Mouse (Mus musculus) embryo, embryonic 9.5 days (tissue): Measurements from ENCODE around the gene Tyms.

Experiments
- DNase-seq: peaks from one replicate; pipeline ENCODE4 v3.0.0-alpha.2; 2017; ENCODE audit errors: extremely low spot score

Gene Tyms

GRCm38 (mm10) chr5:30072825-30073821, at the start of gene Tyms:
Gene Tyms (minus strand): TSS chr5:30073617.
- DNase-seq: peak; percentile 89

GRCm38 (mm10) chr5:30122481-30122880, 49.1 kb upstream of the Tyms start:
- DNase-seq: no peak

GRCm38 (mm10) chr5:30120106-30120505, 46.7 kb upstream of the Tyms start:
- no peak for DNase-seq

GRCm38 (mm10) chr5:30119163-30119562, 45.7 kb upstream of the Tyms start:
- no peak for DNase-seq

GRCm38 (mm10) chr5:30118018-30118417, 44.6 kb upstream of the Tyms start:
- DNase-seq: no peak

- no peak for DNase-seq
Observed at GRCm38 (mm10) chr5:30115718-30116117, 42.3 kb upstream of the Tyms start.

GRCm38 (mm10) chr5:30114761-30115140, 41.3 kb upstream of the Tyms start:
- peak; percentile 29 for DNase-seq

GRCm38 (mm10) chr5:30113881-30114760, 40.7 kb upstream of the Tyms start:
- peak; percentile 85 for DNase-seq

GRCm38 (mm10) chr5:30112533-30113068, 39.2 kb upstream of the Tyms start:
- DNase-seq: no peak

GRCm38 (mm10) chr5:30111771-30112170, 38.4 kb upstream of the Tyms start:
- no peak for DNase-seq

GRCm38 (mm10) chr5:30111126-30111525, 37.7 kb upstream of the Tyms start:
- peak; percentile 81 for DNase-seq

GRCm38 (mm10) chr5:30110371-30111060, 37.1 kb upstream of the Tyms start:
- peak; percentile 43 for DNase-seq

- DNase-seq: no peak
Observed at GRCm38 (mm10) chr5:30109899-30110298, 36.5 kb upstream of the Tyms start.

GRCm38 (mm10) chr5:30108233-30108632, 34.8 kb upstream of the Tyms start:
- no peak for DNase-seq

GRCm38 (mm10) chr5:30107611-30108041, 34.2 kb upstream of the Tyms start:
- peak; percentile 60 for DNase-seq

- DNase-seq: no peak
Observed at GRCm38 (mm10) chr5:30107186-30107585, 33.8 kb upstream of the Tyms start.

- no peak for DNase-seq
Observed at GRCm38 (mm10) chr5:30106756-30107155, 33.3 kb upstream of the Tyms start.

GRCm38 (mm10) chr5:30105668-30106300, 32.4 kb upstream of the Tyms start, which contains the start of gene 3110082J24Rik:
Gene 3110082J24Rik (minus strand): TSS chr5:30106086.
- DNase-seq: peak; percentile 38

- DNase-seq: peak; percentile 62
Observed at GRCm38 (mm10) chr5:30104841-30105667, 31.6 kb upstream of the Tyms start, which contains the start of gene Garem2. Gene Garem2 (plus strand): TSS chr5:30105161.

- peak; percentile 65 for DNase-seq
Observed at GRCm38 (mm10) chr5:30104339-30104738, 30.9 kb upstream of the Tyms start.
